Mouse (Mus musculus) T-cell, adult 2 months (primary cell): Measurements from ENCODE around the gene Tsnax.

Experiments used
- DNase-seq: peaks from one replicate; pipeline ENCODE4 v3.0.0; 2022; ENCODE audit warnings: low spot score

The Tsnax gene

GRCm38 (mm10) chr8:125080388-125081344 lies 67.9 kb downstream of the Tsnax start:
- DNase-seq = peak; percentile 54

DNA sequence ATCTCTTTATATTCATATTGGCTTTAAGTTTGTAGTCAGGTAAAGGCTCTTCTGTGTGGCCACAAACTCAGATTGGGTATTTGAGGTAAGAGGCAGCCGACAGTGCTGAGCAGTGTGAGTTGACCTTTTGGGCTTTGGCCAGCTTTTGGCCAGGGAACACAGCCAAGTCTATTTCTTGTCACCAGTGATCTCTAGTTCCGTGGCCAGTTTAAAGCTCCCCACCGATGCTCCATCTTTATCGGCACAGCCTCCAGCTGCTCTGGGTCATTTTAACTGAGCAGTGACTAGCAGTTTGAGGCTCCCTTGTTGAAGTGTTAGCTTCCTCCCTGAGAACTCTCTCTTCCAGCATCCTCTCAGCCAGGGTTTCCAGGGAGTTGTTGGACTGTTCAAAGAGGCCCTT lies 70.9 kb downstream of the Tsnax start:
- DNase-seq = no peak
